Comparison of ENCODE assay signal across 16 mouse cellular contexts in the genomic region with DNA sequence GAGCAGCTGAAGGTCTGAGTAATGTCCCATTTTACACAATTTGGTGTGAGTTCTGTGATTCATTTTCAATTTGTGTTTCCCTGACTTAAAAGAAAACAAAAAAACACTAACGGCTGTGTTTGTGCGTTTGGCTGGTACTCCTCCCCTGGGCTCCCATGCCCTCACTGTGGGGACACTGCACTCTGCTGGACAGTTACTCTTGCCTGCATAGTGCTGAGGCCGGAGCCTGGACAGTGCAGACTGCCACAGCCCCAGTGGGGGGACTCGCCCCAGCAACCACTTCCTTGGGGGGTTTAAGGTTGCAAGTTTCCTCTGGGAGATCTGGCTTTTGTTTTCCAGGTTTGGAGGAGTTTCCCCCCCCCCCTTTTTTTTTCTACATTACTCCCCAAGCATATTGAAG. TPM values are rescaled to one million over a fixed set of nuclear protein-coding genes. Genes with fewer than 3 reads are reported as not detected.
DNase-seq lines count a peak whose midpoint lies in the region; ATAC-seq and TF ChIP-seq lines count a peak whose summit lies in the region.
"Had no signal": no experiment of that assay in that cellular context is flagged by ENCODE, and none has a peak within 500 bp of the region (broad histone marks: within the 10 kb centered on the region; RNA-seq: fewer than 3 reads in every experiment).

No protein-coding gene starts in this region.

- peak; percentile 30 for TF ChIP-seq CTCF in heart, postnatal 0 days (IDR thresholded peaks at IDR 0.05; ENCODE audit: low read depth)
- peak; percentile 57 for TF ChIP-seq CTCF in liver, embryonic 14.5 days (IDR thresholded peaks at IDR 0.05; ENCODE audit: low read depth)
- TF ChIP-seq CTCF in ES-Bruce4 (IDR thresholded peaks at IDR 0.05; ENCODE audit: low read depth, low read length): peak; percentile 23
- 0 out of 2 replicates have a peak, but pooled peaks have one; percentile 16 for TF ChIP-seq CTCF in cortical plate, adult 2 months (IDR thresholded peaks at IDR 0.05; ENCODE audit: extremely low read depth, insufficient read depth, low read length)

- no peak overlapping the region for H3K4me3 ChIP-seq in heart, postnatal 0 days (ENCODE audit: low read depth, low read length)
- no peak overlapping the region for H3K4me3 ChIP-seq in liver, embryonic 14.5 days (ENCODE audit: insufficient read depth in 1 of 2, low read depth in 2 of 2, low read length in 2 of 2)
- H3K4me3 ChIP-seq in liver, embryonic 11.5 days (ENCODE audit: low read depth, low read length): no peak overlapping the region
- H3K4me3 ChIP-seq in ES-Bruce4 (ENCODE audit: low read depth, low read length): no peak overlapping the region
- no peak overlapping the region for H3K4me3 ChIP-seq in cortical plate, adult 2 months (ENCODE audit: insufficient read depth, low read length)
- H3K4me3 ChIP-seq in limb, embryonic 10.5 days: no peak overlapping the region
- H3K4me3 ChIP-seq: heart, embryonic 13.5 days; stomach, embryonic 15.5 days had no signal

- no peak overlapping the region for H3K9ac ChIP-seq in heart, postnatal 0 days (replicated peaks; ENCODE audit: low read depth, low read length)
- H3K9ac ChIP-seq in liver, embryonic 14.5 days (replicated peaks): no peak overlapping the region
- H3K9ac ChIP-seq in liver, embryonic 11.5 days (ENCODE audit: low read depth, low read length): no peak overlapping the region
- H3K9ac ChIP-seq in ES-Bruce4 (ENCODE audit: low read depth, poor library complexity, severe bottlenecking): no peak overlapping the region
- H3K9ac ChIP-seq: heart, embryonic 13.5 days; stomach, embryonic 15.5 days had no signal

- H3K36me3 ChIP-seq in heart, postnatal 0 days (replicated peaks; ENCODE audit: control insufficient read depth, insufficient read depth, low read length): peaks cover 19% of the 10 kb centered on the region
- no peaks in the 10 kb centered on the region for H3K36me3 ChIP-seq in liver, embryonic 14.5 days (replicated peaks; ENCODE audit: control insufficient read depth, insufficient read depth, low read depth)
- no peaks in the 10 kb centered on the region for H3K36me3 ChIP-seq in liver, embryonic 11.5 days (ENCODE audit: control insufficient read depth, insufficient read depth, low read length)
- no peaks in the 10 kb centered on the region for H3K36me3 ChIP-seq in ES-Bruce4 (ENCODE audit: control insufficient read depth, insufficient read depth, low read length, poor library complexity, severe bottlenecking)
- H3K36me3 ChIP-seq in limb, embryonic 10.5 days: peaks cover 28% of the 10 kb centered on the region
- H3K36me3 ChIP-seq: stomach, embryonic 15.5 days had no signal

- no peak overlapping the region for H3K4me2 ChIP-seq in heart, postnatal 0 days (ENCODE audit: low read depth, low read length)
- H3K4me2 ChIP-seq in liver, embryonic 14.5 days (ENCODE audit: low read depth): no peak overlapping the region
- H3K4me2 ChIP-seq in liver, embryonic 11.5 days: no peak overlapping the region
- H3K4me2 ChIP-seq: heart, embryonic 13.5 days; stomach, embryonic 15.5 days had no signal

- H3K4me1 ChIP-seq in heart, postnatal 0 days (ENCODE audit: control insufficient read depth, insufficient read depth): no peaks in the 10 kb centered on the region
- no peaks in the 10 kb centered on the region for H3K4me1 ChIP-seq in liver, embryonic 14.5 days (replicated peaks; ENCODE audit: control insufficient read depth in 2 of 2, insufficient read depth in 2 of 2, low read length in 1 of 2)
- no peaks in the 10 kb centered on the region for H3K4me1 ChIP-seq in liver, embryonic 11.5 days (replicated peaks; ENCODE audit: control insufficient read depth, insufficient read depth, low read length)
- H3K4me1 ChIP-seq in ES-Bruce4 (ENCODE audit: control insufficient read depth, insufficient read depth, low read length): no peaks in the 10 kb centered on the region
- H3K4me1 ChIP-seq in cortical plate, adult 2 months (ENCODE audit: control insufficient read depth, insufficient read depth, low read length): peaks cover 4% of the 10 kb centered on the region
- peaks cover 3% of the 10 kb centered on the region; the same call in 1 of the 2 replicates for H3K4me1 ChIP-seq in limb, embryonic 10.5 days
- H3K4me1 ChIP-seq: stomach, embryonic 15.5 days had no signal

- H3K27me3 ChIP-seq in heart, postnatal 0 days (ENCODE audit: control insufficient read depth, insufficient read depth, low read length): no peaks in the 10 kb centered on the region
- no peaks in the 10 kb centered on the region for H3K27me3 ChIP-seq in liver, embryonic 14.5 days (ENCODE audit: control insufficient read depth, insufficient read depth, low read length)
- H3K27me3 ChIP-seq in liver, embryonic 11.5 days (replicated peaks; ENCODE audit: control insufficient read depth, insufficient read depth, low read length): no peaks in the 10 kb centered on the region
- no peaks in the 10 kb centered on the region for H3K27me3 ChIP-seq in ES-Bruce4 (ENCODE audit: control insufficient read depth, insufficient read depth, low read length, poor library complexity, severe bottlenecking)
- no peaks in the 10 kb centered on the region for H3K27me3 ChIP-seq in limb, embryonic 10.5 days (ENCODE audit: low read depth, poor library complexity, severe bottlenecking)
- H3K27me3 ChIP-seq: stomach, embryonic 15.5 days had no signal

- DNase-seq in heart, postnatal 0 days (ENCODE audit: low spot score): no peak
- no peak for DNase-seq in heart, adult 8-10 months (ENCODE audit: low spot score)
- DNase-seq in liver, embryonic 14.5 days (ENCODE audit: low read depth in 3 of 3, low spot score in 3 of 3): no peak
- DNase-seq in liver, embryonic 11.5 days (ENCODE audit: low spot score): no peak
- no peak for DNase-seq in thymus, postnatal 10 days (ENCODE audit: low spot score in 2 of 2)
- no peak for DNase-seq in limb, embryonic 10.5 days (ENCODE audit: low spot score)
- DNase-seq: adrenal gland, postnatal 25 days; gastrocnemius, postnatal 14 days; liver; lung, postnatal 14 days; midbrain, embryonic 14.5 days had no signal

- TF ChIP-seq EP300 in heart, postnatal 0 days (IDR thresholded peaks at IDR 0.05; ENCODE audit: low read depth): no peak
- no peak for TF ChIP-seq EP300 in liver, embryonic 14.5 days (IDR thresholded peaks at IDR 0.05; ENCODE audit: low read depth)
- no peak for TF ChIP-seq EP300 in ES-Bruce4 (IDR thresholded peaks at IDR 0.05; ENCODE audit: insufficient read depth, low read depth, low read length)

- WGBS in heart, postnatal 0 days: 50% methylated on average over 4 of the region's 4 CpGs
- 59% methylated on average over 4 of the region's 4 CpGs for WGBS in liver, embryonic 14.5 days (ENCODE audit: insufficient replicate concordance)
- WGBS in liver, embryonic 11.5 days: 60% methylated on average over 4 of the region's 4 CpGs
- 73% methylated on average over 4 of the region's 4 CpGs for WGBS in limb, embryonic 10.5 days

- no peaks in the 10 kb centered on the region for H3K9me3 ChIP-seq in heart, postnatal 0 days (replicated peaks; ENCODE audit: control insufficient read depth, low read length)
- no peaks in the 10 kb centered on the region for H3K9me3 ChIP-seq in liver, embryonic 14.5 days (ENCODE audit: control insufficient read depth, low read length)
- H3K9me3 ChIP-seq in liver, embryonic 11.5 days (ENCODE audit: control insufficient read depth, low read length): no peaks in the 10 kb centered on the region
- H3K9me3 ChIP-seq in ES-Bruce4 (replicated peaks; ENCODE audit: control insufficient read depth, insufficient read depth, low read length, poor library complexity, severe bottlenecking): no peaks in the 10 kb centered on the region
- H3K9me3 ChIP-seq in limb, embryonic 10.5 days (replicated peaks): no peaks in the 10 kb centered on the region
- H3K9me3 ChIP-seq: heart, embryonic 13.5 days; stomach, embryonic 15.5 days had no signal

- no peak; the same call in 1 of the 2 replicates for ATAC-seq in heart, postnatal 0 days (ENCODE audit: insufficient read depth, low read depth)
- ATAC-seq in liver, embryonic 14.5 days (ENCODE audit: insufficient read depth): no peak
- ATAC-seq in liver, embryonic 11.5 days (replicated peaks; ENCODE audit: low FRiP score): no peak
- ATAC-seq: forebrain, embryonic 16.5 days had no signal

- TF ChIP-seq POLR2A in ES-Bruce4 (IDR thresholded peaks at IDR 0.05; ENCODE audit: insufficient read depth, low read length): no peak
- no peak for TF ChIP-seq POLR2A in cortical plate, adult 2 months (IDR thresholded peaks at IDR 0.05; ENCODE audit: extremely low read depth, insufficient read depth, low read length)

- H3K27ac ChIP-seq in heart, postnatal 0 days (ENCODE audit: low read depth): no peak overlapping the region
- H3K27ac ChIP-seq in liver, embryonic 14.5 days: no peak overlapping the region
- H3K27ac ChIP-seq in liver, embryonic 11.5 days (ENCODE audit: low read depth, low read length): no peak overlapping the region
- H3K27ac ChIP-seq in ES-Bruce4 (ENCODE audit: insufficient read depth, low read length): no peak overlapping the region
- H3K27ac ChIP-seq in cortical plate, adult 2 months (ENCODE audit: insufficient read depth, low read length): no peak overlapping the region
- H3K27ac ChIP-seq in limb, embryonic 10.5 days: no peak overlapping the region
- H3K27ac ChIP-seq: heart, embryonic 13.5 days; stomach, embryonic 15.5 days had no signal

RNA-seq across cellular contexts. Expression of a gene that starts 10.4 kb away (rescaled TPM):
- total RNA-seq in heart, postnatal 0 days (2014; rRNA removed; ENCODE audit: low replicate concordance): 2.0 TPM in 1 of 2 replicates, not detected in the other
- polyA plus RNA-seq in heart, postnatal 0 days (2015; fragmentation: Nextera tagmentation; extraction: Ambion mirVana): 0.03 TPM in 1 of 2 replicates, not detected in the other
- total RNA-seq in heart, adult 8-10 months (2022): under 1 TPM in 3 of 4 experiments, not detected in 1; 0.05 to 0.40 (median 0.06) TPM
- 0.63 and 0.82 TPM in 2 replicates for polyA plus RNA-seq in liver, embryonic 14.5 days (2012; rRNA removed)
- 0.46 and 0.64 TPM in 2 replicates for polyA plus RNA-seq in liver, embryonic 14.5 days (2014; fragmentation: Nextera tagmentation; extraction: Ambion mirVana)
- 2.2 and 2.9 TPM in 2 replicates for polyA plus RNA-seq in liver, embryonic 11.5 days (2014; fragmentation: Nextera tagmentation; extraction: Ambion mirVana)
- polyA plus RNA-seq in ES-Bruce4 (2011; ENCODE audit: insufficient read depth, insufficient read length, low read depth, missing spikeins): 27.3 and 28.9 TPM in 2 replicates
- polyA plus RNA-seq in cortical plate, adult 2 months (2012; rRNA removed): 135 and 141 TPM in 2 replicates
- 9.5 and 13.4 TPM in 2 replicates for polyA plus RNA-seq in limb, embryonic 10.5 days (2016; fragmentation: Nextera tagmentation; extraction: Ambion mirVana)

RNA-seq across cellular contexts. Expression of a gene that starts 50.3 kb away (rescaled TPM):
- 2.0 and 2.1 TPM in 2 replicates for total RNA-seq in heart, postnatal 0 days (2014; rRNA removed; ENCODE audit: low replicate concordance)
- 2.5 TPM in 2 replicates for polyA plus RNA-seq in heart, postnatal 0 days (2015; fragmentation: Nextera tagmentation; extraction: Ambion mirVana)
- total RNA-seq in heart, adult 8-10 months (2022): 1 to 10 TPM; 1.4 to 3.3 (median 1.6) TPM
- 2.4 and 3.9 TPM in 2 replicates for polyA plus RNA-seq in liver, embryonic 14.5 days (2012; rRNA removed)
- 4.2 TPM in 2 replicates for polyA plus RNA-seq in liver, embryonic 14.5 days (2014; fragmentation: Nextera tagmentation; extraction: Ambion mirVana)
- 5.7 and 5.9 TPM in 2 replicates for polyA plus RNA-seq in liver, embryonic 11.5 days (2014; fragmentation: Nextera tagmentation; extraction: Ambion mirVana)
- polyA plus RNA-seq in ES-Bruce4 (2011; ENCODE audit: insufficient read depth, insufficient read length, low read depth, missing spikeins): not detected in 2 replicates
- 45.1 and 55.6 TPM in 2 replicates for polyA plus RNA-seq in cortical plate, adult 2 months (2012; rRNA removed)
- 2.0 and 2.2 TPM in 2 replicates for polyA plus RNA-seq in limb, embryonic 10.5 days (2016; fragmentation: Nextera tagmentation; extraction: Ambion mirVana)

RNA-seq across cellular contexts. Expression of a gene that starts 50.3 kb away (rescaled TPM):
- not detected in 2 replicates for total RNA-seq in heart, postnatal 0 days (2014; rRNA removed; ENCODE audit: low replicate concordance)
- polyA plus RNA-seq in heart, postnatal 0 days (2015; fragmentation: Nextera tagmentation; extraction: Ambion mirVana): 0.14 and 0.19 TPM in 2 replicates
- under 1 TPM in 2 of 4 experiments, not detected in 2; 0.11 to 0.12 TPM for total RNA-seq in heart, adult 8-10 months (2022)
- 0.31 and 0.44 TPM in 2 replicates for polyA plus RNA-seq in liver, embryonic 14.5 days (2012; rRNA removed)
- polyA plus RNA-seq in liver, embryonic 14.5 days (2014; fragmentation: Nextera tagmentation; extraction: Ambion mirVana): 0.59 and 0.63 TPM in 2 replicates
- polyA plus RNA-seq in liver, embryonic 11.5 days (2014; fragmentation: Nextera tagmentation; extraction: Ambion mirVana): 1.2 and 1.7 TPM in 2 replicates
- polyA plus RNA-seq in ES-Bruce4 (2011; ENCODE audit: insufficient read depth, insufficient read length, low read depth, missing spikeins): not detected in 2 replicates
- polyA plus RNA-seq in cortical plate, adult 2 months (2012; rRNA removed): 0.09 and 0.10 TPM in 2 replicates
- 0.82 and 1.1 TPM in 2 replicates for polyA plus RNA-seq in limb, embryonic 10.5 days (2016; fragmentation: Nextera tagmentation; extraction: Ambion mirVana)
- total RNA-seq: adrenal gland, postnatal 25 days had no signal

RNA-seq across cellular contexts. Expression of a gene that starts 57.1 kb away (rescaled TPM):
- 0.62 and 0.84 TPM in 2 replicates for total RNA-seq in heart, postnatal 0 days (2014; rRNA removed; ENCODE audit: low replicate concordance)
- 0.36 and 0.54 TPM in 2 replicates for polyA plus RNA-seq in heart, postnatal 0 days (2015; fragmentation: Nextera tagmentation; extraction: Ambion mirVana)
- total RNA-seq in heart, adult 8-10 months (2022): 1 to 10 TPM in 1 of 4 experiments, under 1 TPM in 3; 0.44 to 1.4 (median 0.74) TPM
- polyA plus RNA-seq in liver, embryonic 14.5 days (2012; rRNA removed): 8.4 and 9.7 TPM in 2 replicates
- polyA plus RNA-seq in liver, embryonic 14.5 days (2014; fragmentation: Nextera tagmentation; extraction: Ambion mirVana): 7.7 and 7.8 TPM in 2 replicates
- 12.7 and 14.4 TPM in 2 replicates for polyA plus RNA-seq in liver, embryonic 11.5 days (2014; fragmentation: Nextera tagmentation; extraction: Ambion mirVana)
- not detected in 2 replicates for polyA plus RNA-seq in ES-Bruce4 (2011; ENCODE audit: insufficient read depth, insufficient read length, low read depth, missing spikeins)
- 1.0 and 1.3 TPM in 2 replicates for polyA plus RNA-seq in cortical plate, adult 2 months (2012; rRNA removed)
- polyA plus RNA-seq in limb, embryonic 10.5 days (2016; fragmentation: Nextera tagmentation; extraction: Ambion mirVana): 0.11 and 0.16 TPM in 2 replicates
- polyA plus RNA-seq: midbrain, embryonic 14.5 days had no signal
